Mouse (Mus musculus) urinary bladder, postnatal 10 days (tissue): ENCODE measurements at regions not wholly inside any gene's neighbourhood (a gene's known extent, or its start where the extent isn't known, plus 50 kb on each side); places are given as distances from the start of the nearest gene placed in this dataset.

ENCODE experiments used
- DNase-seq: peaks from one replicate; pipeline ENCODE4 v3.0.0; 2022; ENCODE audit warnings: low spot score

- DNase-seq, result no peak
Measured at GRCm38 (mm10) chr3:128113209-128113608, 217.1 kb upstream of the Fam241a start.

- no peak for DNase-seq
Measured at GRCm38 (mm10) chr3:128110406-128110805, 214.3 kb upstream of the Fam241a start.

GRCm38 (mm10) chr3:128104516-128104915 lies 208.4 kb upstream of the Fam241a start:
- DNase-seq, result no peak

- no peak for DNase-seq
Measured at GRCm38 (mm10) chr3:128093046-128093445, 196.9 kb upstream of the Fam241a start.

- DNase-seq, result no peak
Measured at GRCm38 (mm10) chr3:128088207-128088606, 192.1 kb upstream of the Fam241a start.

- DNase-seq, result no peak
Measured at GRCm38 (mm10) chr3:128087163-128087562, 191.0 kb upstream of the Fam241a start.

GRCm38 (mm10) chr3:128082463-128082862 lies 186.3 kb upstream of the Fam241a start:
- no peak for DNase-seq

GRCm38 (mm10) chr3:128081430-128081829 lies 185.3 kb upstream of the Fam241a start:
- no peak for DNase-seq

GRCm38 (mm10) chr3:128067861-128068260 lies 171.7 kb upstream of the Fam241a start:
- no peak for DNase-seq

- no peak for DNase-seq
Measured at GRCm38 (mm10) chr3:128054031-128054430, 157.9 kb upstream of the Fam241a start.

- no peak for DNase-seq
Measured at GRCm38 (mm10) chr3:128043709-128044108, 147.6 kb upstream of the Fam241a start.

- no peak for DNase-seq
Measured at GRCm38 (mm10) chr3:128040407-128041115, 144.4 kb upstream of the Fam241a start.

GRCm38 (mm10) chr3:128039185-128039584 lies 143.1 kb upstream of the Fam241a start:
- DNase-seq, result no peak

- DNase-seq, result no peak
Measured at GRCm38 (mm10) chr3:128036538-128036937, 140.4 kb upstream of the Fam241a start.

- DNase-seq, result no peak
Measured at GRCm38 (mm10) chr3:128030352-128030751, 134.2 kb upstream of the Fam241a start.

GRCm38 (mm10) chr3:128029565-128029915 lies 133.4 kb upstream of the Fam241a start:
- no peak for DNase-seq

GRCm38 (mm10) chr3:128028856-128029564 lies 132.9 kb upstream of the Fam241a start:
- DNase-seq, result no peak

GRCm38 (mm10) chr3:128024856-128025255 lies 128.7 kb upstream of the Fam241a start:
- no peak for DNase-seq

GRCm38 (mm10) chr3:128014909-128015308 lies 118.8 kb upstream of the Fam241a start:
- DNase-seq, result no peak

- DNase-seq, result no peak
Measured at GRCm38 (mm10) chr3:128002905-128003641, 106.9 kb upstream of the Fam241a start.

- DNase-seq, result no peak
Measured at GRCm38 (mm10) chr3:128001924-128002501, 105.9 kb upstream of the Fam241a start.

GRCm38 (mm10) chr3:127995678-127996077 lies 99.6 kb upstream of the Fam241a start:
- DNase-seq, result no peak

- DNase-seq, result no peak
Measured at GRCm38 (mm10) chr3:127987583-127987982, 91.5 kb upstream of the Fam241a start.
